Mouse (Mus musculus): ENCODE measurements at regions not wholly inside any gene's neighbourhood (a gene's known extent, or its start where the extent isn't known, plus 50 kb on each side); places are given as distances from the start of the nearest gene placed in this dataset.

DNA sequence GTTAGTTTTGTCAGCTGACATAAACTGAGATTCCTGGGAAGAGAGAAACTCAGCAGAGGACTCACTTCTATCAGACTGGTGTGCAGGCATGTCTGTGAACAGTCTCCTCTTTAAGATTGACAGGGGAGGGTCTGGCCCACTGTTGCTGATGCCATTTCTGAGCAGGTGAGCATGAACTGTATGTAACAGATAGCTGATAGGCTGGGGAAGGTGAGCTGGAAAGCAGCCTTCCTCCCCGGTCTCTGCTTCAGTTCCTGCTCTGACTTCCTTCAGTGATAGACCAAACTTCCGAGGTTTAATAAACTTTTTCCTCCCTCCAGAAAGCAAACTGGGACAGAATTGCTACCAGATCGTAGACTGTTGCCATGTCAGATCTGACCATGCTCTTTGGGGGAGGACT lies 430.9 kb upstream of the Camk1g start:
- DNase-seq (ENCODE audit: low spot score in 2 of 2), result no peak

DNA sequence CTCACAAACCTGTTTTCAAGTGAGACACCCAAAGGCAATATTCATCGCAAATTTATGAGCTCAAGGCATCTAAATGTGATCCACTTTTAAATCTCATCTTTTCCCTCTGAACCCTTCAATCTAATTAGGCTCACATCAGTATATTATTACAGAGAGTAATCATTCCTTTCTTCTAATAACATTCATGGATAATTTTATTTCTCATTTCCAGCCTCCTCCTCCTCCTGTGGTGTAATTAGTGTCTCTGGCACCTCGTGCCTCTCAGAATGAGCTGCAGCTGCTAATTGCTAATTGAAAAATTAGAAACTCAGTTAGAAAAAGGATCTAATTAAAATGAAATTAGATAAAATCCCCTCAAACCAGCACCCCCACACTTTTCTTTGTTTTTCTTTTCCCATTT lies 420.5 kb upstream of the Camk1g start:
- DNase-seq (ENCODE audit: low spot score in 2 of 2), result no peak

DNA sequence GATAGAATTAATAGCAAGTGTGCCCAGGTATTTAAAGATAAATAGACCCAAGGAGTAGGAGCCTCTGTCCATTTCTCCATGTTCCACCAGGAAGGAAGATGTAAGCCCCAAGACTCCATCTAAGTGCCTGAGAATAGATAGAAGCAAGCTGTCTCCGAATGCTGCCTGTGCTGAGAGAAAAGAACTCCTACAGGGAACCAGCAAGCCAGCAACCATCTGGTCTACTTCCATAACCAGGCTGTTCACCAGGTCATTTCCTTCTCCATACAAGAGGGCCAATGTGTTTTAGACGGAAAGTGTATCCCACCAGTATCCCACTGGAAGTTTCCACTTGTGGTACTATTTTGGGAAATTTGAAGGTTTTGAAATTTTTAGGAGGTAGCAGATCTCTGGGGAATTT lies 418.4 kb upstream of the Camk1g start:
- no peak for DNase-seq (ENCODE audit: low spot score in 2 of 2)

DNA sequence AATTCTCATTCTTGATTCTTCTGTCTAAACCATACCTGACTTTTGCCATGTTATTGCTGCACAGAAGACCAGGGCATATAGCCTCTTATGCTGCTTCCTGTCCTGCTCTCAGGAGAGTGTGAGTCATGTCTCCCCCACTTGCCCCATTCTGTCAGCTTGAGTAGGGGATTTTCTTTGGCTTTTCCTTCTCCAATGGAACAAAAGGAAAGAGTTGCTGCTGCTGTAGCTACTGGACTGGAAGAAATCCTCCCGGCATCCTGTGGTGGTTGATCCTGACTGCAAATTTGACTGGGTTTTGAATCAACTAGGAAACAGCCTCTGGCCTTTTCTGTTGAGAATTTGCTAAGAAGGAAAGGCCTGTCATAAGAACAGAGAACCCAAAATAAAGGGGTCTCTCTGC lies 417.3 kb upstream of the Camk1g start:
- no peak for DNase-seq (ENCODE audit: low spot score in 2 of 2)

DNA sequence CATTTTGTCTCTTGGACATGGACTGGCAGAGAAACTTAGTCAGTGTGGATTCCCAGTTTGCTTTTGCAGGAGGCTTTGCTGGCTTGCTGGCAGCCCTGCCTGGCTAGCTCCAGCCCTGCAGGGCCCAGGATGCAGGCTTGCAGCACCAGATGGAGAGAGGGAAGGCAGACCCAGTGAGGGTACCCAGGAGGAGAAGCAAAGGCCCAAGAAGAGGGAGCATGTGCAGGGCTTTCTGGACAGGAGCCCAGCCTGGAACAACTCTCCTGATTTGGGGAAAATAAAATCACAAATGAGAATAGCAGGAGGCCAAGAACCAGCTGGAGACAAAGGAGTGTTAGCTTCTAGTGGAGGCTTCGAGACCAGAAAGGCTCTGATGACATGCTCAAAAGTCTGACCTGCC lies 414.9 kb upstream of the Camk1g start:
- no peak for DNase-seq (ENCODE audit: low spot score in 2 of 2)

DNA sequence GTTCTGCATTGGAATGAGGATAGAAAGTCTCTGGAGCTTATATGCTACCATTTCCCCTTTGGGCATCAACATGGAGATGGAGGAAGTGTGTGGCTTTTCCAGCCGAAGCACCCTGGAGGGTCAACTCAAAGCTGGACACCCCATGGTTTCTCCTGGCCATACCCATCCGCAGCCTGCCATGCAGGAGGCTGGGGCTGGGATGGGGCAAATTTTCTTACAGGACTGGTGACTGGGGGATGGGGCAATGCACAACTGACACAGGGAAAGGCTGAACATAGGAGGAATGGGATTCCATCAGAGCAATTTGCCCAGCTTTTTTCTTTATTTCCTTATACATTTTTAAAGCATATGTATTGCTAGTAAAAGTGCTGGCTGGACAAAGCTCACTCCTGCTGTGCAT lies 414.4 kb upstream of the Camk1g start:
- DNase-seq (ENCODE audit: low spot score in 2 of 2), result no peak

DNA sequence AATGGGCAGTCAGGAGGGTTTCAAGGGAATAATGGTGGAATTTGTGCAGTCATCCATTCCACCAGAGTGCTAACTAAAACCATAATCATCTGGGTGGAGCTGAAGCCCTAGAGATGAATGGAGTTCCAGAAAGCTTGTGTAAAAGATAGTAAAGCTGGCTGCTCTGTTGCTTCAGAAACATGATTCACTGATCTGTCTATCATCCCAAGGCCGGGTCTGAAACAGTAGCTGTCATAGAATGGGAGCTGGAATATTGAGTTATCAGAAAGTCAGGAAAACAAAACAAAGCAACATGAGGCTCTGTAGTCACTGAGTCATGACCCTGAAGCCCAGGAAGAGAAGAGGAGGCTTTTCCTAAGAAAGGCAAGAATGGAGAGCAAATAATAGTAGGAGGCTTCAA lies 408.1 kb upstream of the Camk1g start:
- no peak for DNase-seq (ENCODE audit: low spot score in 2 of 2)

DNA sequence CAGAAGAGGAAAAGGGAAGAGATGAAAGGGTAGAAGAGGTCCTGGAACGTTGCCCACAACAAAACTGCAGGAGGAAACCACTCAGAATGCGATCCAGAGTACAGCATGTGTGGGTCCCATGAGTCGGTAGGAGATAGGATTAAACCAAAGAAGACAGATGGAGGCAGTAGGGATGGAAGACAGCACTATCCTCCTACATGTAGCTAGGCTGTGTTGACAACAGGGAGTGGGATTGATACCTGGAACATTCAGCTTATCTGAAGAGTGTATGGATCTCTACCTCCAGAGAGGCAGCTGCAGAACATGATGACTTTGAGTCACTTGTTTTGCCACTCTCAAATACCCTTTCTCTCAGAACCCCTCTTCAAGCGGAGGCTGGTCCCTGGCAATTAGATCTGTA lies 399.4 kb upstream of the Camk1g start:
- no peak for DNase-seq (ENCODE audit: low spot score in 2 of 2)

DNA sequence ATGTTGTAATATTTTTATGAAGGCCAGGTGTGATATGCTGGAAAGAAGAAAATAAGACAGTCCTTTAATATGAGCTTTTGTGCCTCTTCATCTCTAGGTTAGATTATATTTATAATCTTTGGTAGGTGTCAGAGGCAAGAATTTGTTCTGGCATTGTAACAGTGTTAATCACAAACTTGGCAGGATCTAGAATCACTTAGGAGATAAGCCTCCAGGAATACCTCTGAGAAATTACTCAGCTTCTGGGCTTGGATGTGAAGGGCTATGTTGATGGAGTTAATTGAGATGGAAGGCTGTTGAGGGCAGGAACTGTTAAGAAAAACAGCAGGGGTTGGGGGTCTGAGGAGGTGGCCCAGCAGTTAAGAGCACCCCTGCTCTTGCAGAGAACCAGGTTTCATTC lies 394.0 kb upstream of the Camk1g start:
- no peak for DNase-seq (ENCODE audit: low spot score in 2 of 2)

DNA sequence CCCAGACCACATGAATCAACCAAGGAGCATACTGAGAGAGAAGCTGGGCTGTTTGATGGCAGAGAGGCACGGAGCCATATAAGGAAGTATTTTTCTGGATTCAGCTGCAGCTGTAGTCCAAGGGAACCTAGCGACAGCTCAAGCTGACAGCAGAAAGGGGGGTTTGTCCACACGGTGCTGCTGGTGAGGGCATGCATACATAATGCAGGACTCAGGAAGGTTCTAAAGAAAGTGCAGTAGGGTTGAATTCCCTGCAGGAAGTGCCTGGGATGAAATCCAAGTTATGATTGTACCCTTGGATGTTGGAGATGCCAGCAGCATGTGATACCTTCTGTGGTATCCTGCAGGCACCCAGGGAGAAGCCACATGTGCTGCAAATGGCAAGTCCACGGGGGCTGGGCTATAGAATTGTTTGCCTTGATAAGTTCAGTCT lies 381.7 kb upstream of the Camk1g start:
- no peak for DNase-seq (ENCODE audit: low spot score in 2 of 2)

DNA sequence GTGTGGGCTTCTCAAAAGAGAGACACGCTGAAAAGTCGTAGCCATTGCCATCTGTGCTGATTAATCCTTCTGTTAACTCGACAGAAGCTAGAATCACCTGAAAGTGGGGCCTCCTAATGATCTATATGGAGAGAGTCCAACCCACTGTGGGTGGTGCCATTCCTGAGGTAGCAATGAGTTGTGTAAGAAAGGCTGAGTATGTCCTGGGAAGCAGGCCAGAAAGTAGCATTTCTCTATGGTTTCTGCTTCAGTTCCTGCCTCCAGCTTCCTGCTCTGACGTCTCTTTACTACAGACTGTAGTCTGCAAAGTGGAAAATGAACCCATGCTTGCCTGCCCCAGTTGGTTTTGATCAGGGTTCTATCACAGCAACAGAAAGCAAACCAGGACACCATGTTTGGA lies 380.8 kb upstream of the Camk1g start:
- DNase-seq (ENCODE audit: low spot score in 2 of 2), result no peak

DNA sequence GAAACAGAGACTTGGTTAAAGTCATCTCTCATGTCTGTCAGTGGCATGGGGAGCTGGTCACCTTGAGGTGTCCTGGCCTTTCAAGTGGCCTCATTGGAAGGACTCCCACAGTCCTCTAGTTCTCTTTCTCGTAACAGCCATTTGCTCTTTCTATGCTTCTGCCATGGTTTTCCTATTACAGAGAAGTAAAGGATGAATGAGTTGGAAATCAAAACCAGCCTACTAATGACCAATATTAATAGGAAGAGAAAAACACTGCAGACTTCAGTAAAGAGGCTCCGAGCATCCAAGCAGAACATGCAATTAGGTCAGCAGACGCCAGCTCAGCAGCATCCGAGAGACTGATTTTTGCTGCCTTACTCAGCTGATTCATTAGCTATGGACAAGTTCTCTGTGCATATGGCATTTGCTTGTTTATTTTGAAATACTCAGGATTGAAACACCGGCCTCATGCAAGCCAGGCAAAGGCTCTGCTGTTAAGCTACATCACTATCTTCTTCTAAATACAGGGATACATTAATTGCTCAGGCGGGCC lies 377.4 kb upstream of the Camk1g start:
- no peak for DNase-seq (ENCODE audit: low spot score in 2 of 2)

DNA sequence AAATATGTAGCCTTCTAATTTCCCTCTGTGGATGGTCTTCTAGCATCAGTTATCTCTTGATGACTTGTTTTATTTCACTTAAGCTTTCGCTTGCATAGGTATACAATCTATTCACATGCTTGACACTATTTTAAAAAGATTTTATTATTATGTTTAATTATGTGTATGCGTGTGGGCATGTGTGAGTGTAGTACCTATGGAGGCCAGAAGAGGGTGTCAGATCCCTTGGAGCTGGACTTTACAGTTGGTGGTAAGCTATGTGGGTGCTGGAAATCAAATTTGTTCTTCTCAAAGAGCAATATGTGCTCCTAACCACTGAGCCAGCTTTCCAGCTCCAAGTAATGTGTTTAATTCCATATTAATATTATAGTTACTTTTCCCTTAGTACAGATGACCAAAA lies 372.6 kb upstream of the Camk1g start:
- DNase-seq (ENCODE audit: low spot score in 2 of 2), result no peak

DNA sequence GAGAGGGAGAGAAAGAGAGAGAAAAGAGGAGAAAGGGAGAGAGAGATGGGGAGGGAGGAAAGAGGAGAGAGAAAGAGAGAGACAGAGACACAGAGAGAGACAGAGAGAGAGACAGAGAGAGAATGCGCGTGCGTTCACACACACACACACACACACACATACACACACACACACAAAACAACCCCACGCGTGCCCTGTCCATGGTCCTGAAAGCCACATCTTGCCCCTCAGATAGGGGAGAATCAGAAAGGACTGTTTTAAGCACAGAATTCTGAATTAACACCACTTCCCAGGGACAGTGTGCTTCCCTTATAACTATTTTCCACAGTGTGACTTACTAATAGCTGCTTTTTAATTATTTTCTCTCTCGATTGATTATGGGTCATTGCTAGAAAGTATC lies 368.7 kb upstream of the Camk1g start:
- DNase-seq (ENCODE audit: low spot score in 2 of 2), result peak in 1 of 2 experiments; percentile 11

DNA sequence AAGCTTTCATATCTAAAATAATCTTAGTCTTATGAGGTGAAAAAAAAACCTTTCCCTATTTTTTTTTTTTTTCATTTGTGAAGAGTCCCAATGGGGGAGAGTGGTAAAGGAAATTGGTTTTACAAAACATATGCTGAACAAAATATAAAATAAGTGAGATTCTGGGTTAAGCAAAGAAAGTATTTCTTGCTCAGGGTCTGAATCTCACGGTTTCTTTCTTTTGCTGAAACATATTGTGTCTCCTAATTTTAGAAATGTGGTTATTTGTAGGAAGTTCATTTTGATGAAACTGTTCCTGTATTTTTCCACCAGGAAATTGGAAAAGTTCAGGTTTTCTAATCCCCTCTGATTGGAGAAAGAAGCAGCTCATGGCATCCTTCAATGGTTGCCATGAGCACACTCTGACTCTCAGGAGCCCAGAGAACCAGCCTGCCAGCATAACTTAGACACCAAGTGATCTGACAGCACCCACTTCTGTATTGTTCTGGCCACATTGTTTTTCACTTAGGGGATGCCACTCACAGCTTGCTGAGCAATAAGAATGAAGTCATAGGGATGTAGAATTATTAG lies 365.9 kb upstream of the Camk1g start:
- no peak for DNase-seq (ENCODE audit: low spot score in 2 of 2)

DNA sequence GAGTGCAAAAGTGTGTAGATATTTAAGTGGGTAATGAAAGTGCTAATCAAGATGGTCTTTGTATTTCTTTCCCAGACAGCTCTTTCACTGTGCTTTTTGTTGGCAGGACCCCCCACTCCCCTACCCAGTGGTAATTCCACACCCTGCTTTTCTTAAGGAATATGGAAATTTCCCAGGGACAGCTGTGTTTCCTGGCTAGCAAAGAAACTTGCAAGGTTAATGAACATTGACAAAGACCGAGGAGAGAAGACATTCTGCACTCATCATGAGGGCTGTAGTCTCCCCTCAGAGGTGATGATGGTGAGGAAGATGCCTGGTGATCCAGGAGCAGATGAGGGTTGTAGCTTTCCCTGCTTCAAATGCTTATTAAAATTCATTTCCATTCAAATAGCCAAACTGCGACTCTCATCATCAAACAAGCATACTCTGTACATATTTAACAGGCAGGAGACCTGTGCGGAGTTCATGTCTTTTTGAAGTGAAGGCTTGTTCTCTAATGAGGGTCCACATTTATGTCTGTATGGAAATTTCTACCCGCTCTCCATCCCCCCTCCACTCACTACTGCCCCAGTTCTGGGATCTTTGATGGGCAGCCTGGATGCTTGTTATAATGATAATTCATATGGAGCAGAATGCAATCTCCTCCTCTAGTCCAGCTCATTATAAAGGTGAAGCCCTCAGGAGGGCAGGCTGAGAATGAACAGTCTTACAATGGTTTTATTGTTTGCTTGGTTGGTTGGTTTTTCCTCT lies 364.1 kb upstream of the Camk1g start:
- no peak for DNase-seq (ENCODE audit: low spot score in 2 of 2)

DNA sequence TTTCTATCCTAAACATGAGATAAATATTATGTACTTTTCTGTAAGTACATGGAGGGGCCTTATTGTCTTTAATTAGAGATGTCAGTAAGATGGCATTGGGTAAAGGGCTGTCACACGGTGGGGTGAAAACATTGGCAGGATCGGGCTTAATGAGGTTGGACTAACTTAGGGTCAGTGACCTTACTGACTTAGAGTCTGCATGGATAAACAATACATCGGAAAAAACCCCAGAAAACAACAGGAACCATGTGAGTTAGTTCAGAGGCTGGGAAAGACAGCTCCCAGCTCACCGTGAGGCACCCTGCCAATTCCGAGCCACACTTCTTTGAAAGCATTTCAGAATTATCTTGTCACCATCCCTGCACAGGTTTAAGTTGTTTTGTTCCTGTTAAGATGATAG lies 363.3 kb upstream of the Camk1g start:
- no peak for DNase-seq (ENCODE audit: low spot score in 2 of 2)

DNA sequence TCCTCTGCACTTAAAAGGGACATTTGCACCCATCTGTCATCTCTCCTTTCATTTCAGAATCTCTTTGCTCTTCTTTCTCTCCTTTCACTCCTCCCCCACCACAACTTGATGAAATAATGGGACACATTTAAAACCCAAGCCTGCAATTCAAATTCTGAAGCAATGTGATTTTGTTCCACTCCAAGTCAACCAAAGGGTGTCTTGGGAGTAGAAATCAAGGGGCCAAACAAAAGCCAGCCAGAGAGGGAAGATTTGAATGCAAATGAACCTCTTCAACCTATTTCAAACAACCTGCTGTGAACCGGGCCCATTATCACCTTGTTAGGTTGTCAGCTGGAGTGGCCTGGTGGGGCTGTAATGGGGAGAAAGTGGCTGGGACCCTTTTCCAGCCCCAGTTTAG lies 362.0 kb upstream of the Camk1g start:
- DNase-seq (ENCODE audit: low spot score in 2 of 2), result no peak

DNA sequence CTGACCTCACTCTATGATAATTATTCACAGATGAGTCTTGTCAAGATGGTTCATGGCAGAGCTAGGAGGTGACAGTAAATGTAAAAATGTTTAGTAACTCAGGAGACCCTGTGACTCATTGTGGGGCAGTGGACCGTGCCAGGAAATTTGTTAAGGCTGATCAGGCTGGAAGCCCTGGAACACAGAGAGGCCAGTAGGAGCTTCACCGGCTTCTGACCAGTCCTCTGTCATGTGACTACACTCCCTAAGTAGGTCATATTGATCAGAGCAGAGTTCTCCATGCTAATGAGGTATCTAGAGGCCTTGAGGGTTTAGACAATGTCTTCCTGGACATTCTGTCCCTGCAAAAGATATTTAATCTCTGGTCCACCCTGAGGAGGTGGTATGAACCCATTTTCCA lies 351.8 kb upstream of the Camk1g start:
- no peak for DNase-seq (ENCODE audit: low spot score in 2 of 2)

DNA sequence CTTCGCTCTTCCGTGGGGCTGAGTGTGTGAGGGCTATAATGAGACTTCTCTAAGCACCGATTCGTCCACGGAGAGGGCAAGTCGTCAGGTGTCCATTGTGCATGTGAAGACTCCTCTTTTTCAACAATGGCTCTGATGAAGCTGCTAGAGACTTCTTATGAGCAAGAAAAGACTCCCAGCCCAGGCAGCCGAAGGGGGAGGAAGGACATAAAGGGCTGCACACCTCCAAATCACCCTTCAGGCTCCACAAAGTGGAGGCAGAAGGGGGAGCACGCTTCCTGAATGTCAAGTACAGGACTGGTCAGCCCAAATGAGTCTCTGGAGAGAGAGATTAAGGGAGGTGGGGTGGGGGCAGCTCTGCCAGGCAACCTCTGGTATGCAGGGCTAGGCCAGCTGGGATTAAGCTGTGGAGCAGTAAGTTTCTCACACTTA lies 350.3 kb upstream of the Camk1g start:
- no peak for DNase-seq (ENCODE audit: low spot score in 2 of 2)

DNA sequence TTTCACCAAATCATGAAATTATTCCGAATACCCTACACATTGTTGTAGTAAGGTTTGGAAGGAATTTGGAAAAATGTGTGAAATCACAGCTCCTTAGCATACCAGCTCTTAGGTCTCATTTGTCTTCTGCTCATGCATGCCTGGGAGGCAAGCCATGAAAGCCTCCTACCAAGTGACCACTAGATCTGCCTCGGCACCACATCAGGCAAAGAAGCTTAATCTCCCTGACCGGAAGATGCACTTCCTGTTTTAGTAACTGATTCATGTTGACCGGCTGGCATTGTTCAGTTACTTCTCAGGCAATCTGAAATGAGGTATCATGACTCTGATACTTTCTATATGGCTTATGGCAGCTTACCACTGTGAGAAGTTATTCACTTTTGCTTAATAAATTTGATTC lies 345.2 kb upstream of the Camk1g start:
- DNase-seq (ENCODE audit: low spot score in 2 of 2), result no peak

DNA sequence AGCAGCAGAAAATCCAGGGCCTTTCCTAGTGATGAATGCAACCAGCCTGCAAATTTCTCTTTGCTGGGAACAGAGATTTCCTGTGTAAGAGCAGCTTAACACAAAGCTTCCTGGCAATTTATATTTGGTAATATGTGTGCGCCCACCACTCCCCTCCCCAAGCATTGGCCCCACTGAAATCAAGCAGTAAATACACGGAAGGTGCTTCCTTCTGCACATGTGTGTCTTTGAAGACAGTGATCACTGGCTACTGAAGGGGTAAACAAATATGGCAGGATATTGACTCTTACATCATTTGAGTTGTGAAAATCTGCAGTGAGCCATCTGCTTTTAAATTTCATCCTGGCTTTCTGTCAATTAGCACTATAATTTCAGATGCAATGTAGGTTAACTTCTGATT lies 344.5 kb upstream of the Camk1g start:
- no peak for DNase-seq (ENCODE audit: low spot score in 2 of 2)

DNA sequence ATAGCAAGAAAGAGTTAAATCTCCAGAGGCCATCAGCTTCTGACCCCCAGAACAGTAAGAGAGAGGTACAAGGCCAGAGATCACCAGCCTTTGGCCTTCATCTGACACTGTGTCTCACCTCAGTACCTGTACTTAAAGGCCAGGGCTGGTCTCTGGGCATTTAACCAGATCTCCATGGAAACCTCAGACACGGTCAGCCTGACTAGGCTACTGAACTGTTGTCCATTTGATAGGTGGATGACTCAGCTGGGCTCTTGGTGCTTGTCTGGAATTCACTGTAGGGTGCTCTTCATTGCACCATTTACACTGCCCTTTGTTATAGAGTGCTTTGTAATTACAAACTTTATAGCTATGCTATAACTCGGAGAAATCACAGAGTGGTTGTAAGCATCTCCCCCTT lies 335.1 kb upstream of the Camk1g start:
- no peak for DNase-seq (ENCODE audit: low spot score in 2 of 2)
